Mouse (Mus musculus): ENCODE measurements at regions not wholly inside any gene's neighbourhood (a gene's known extent, or its start where the extent isn't known, plus 50 kb on each side); places are given as distances from the start of the nearest gene placed in this dataset.

- no peak for TF ChIP-seq CTCF (IDR thresholded peaks at IDR 0.05; ENCODE audit: low read depth)
- no peak for TF ChIP-seq EP300 (optimal IDR thresholded peaks at IDR 0.05)
- H3K9me3 ChIP-seq (ENCODE audit: control insufficient read depth, low read length), result no peaks in the 10 kb centered on the region
- no peak for DNase-seq (ENCODE audit: low spot score)
- no peak overlapping the region for H3K9ac ChIP-seq (ENCODE audit: low read length)
- no peak overlapping the region for H3K4me2 ChIP-seq (replicated peaks; ENCODE audit: low read depth)
- no peak overlapping the region for H3K27ac ChIP-seq (replicated peaks)
- H3K36me3 ChIP-seq (ENCODE audit: control insufficient read depth, insufficient read depth, low read length), result no peaks in the 10 kb centered on the region
- H3K27me3 ChIP-seq (ENCODE audit: control insufficient read depth, insufficient read depth, low read length), result no peaks in the 10 kb centered on the region
- H3K4me3 ChIP-seq (ENCODE audit: low read depth, low read length), result no peak overlapping the region
- H3K4me1 ChIP-seq (replicated peaks; ENCODE audit: control insufficient read depth, insufficient read depth), result no peaks in the 10 kb centered on the region
- no peak for ATAC-seq (ENCODE audit: low FRiP score, low TSS enrichment)
- 72% methylated on average over 14 of the region's 14 CpGs for WGBS
Measured at GRCm38 (mm10) chr5:128513261-128513660, 80.4 kb upstream of the Tmem132d start.

- no peak overlapping the region for H3K4me3 ChIP-seq (ENCODE audit: low read depth, low read length)
- H3K4me2 ChIP-seq (replicated peaks; ENCODE audit: low read depth), result no peak overlapping the region
- H3K27ac ChIP-seq (replicated peaks), result no peak overlapping the region
- no peaks in the 10 kb centered on the region for H3K9me3 ChIP-seq (ENCODE audit: control insufficient read depth, low read length)
- WGBS, result 81% methylated on average over 9 of the region's 9 CpGs
- no peak for DNase-seq (ENCODE audit: low spot score)
- H3K9ac ChIP-seq (ENCODE audit: low read length), result no peak overlapping the region
- TF ChIP-seq EP300 (optimal IDR thresholded peaks at IDR 0.05), result no peak
- TF ChIP-seq CTCF (IDR thresholded peaks at IDR 0.05; ENCODE audit: low read depth), result no peak
- no peaks in the 10 kb centered on the region for H3K36me3 ChIP-seq (ENCODE audit: control insufficient read depth, insufficient read depth, low read length)
- no peaks in the 10 kb centered on the region for H3K27me3 ChIP-seq (ENCODE audit: control insufficient read depth, insufficient read depth, low read length)
- ATAC-seq (ENCODE audit: low FRiP score, low TSS enrichment), result no peak
- H3K4me1 ChIP-seq (replicated peaks; ENCODE audit: control insufficient read depth, insufficient read depth), result no peaks in the 10 kb centered on the region
Measured at GRCm38 (mm10) chr5:128512606-128513005, 79.7 kb upstream of the Tmem132d start.

GRCm38 (mm10) chr5:128504502-128504901 is 71.6 kb upstream of the Tmem132d start:
- Histone ChIP-seq H3K27ac (replicated peaks) (no peak overlapping the region), H3K4me2 (replicated peaks; ENCODE audit: low read depth) (no peak overlapping the region), H3K4me3 (ENCODE audit: low read depth, low read length) (no peak overlapping the region), H3K27me3 (ENCODE audit: control insufficient read depth, insufficient read depth, low read length) (no peaks in the 10 kb centered on the region), H3K4me1 (replicated peaks; ENCODE audit: control insufficient read depth, insufficient read depth) (no peaks in the 10 kb centered on the region), H3K9me3 (ENCODE audit: control insufficient read depth, low read length) (no peaks in the 10 kb centered on the region), H3K36me3 (ENCODE audit: control insufficient read depth, insufficient read depth, low read length) (no peaks in the 10 kb centered on the region), H3K9ac (ENCODE audit: low read length) (no peak overlapping the region)
- TF ChIP-seq CTCF (IDR thresholded peaks at IDR 0.05; ENCODE audit: low read depth), result peak; percentile 88
- TF ChIP-seq EP300 (optimal IDR thresholded peaks at IDR 0.05), result no peak
- DNase-seq (ENCODE audit: low spot score) (peak; percentile 27), ATAC-seq (ENCODE audit: low FRiP score, low TSS enrichment) (no peak)
- WGBS, result 3% methylated on average over 4 of the region's 4 CpGs

GRCm38 (mm10) chr5:128499488-128499887 is 66.6 kb upstream of the Tmem132d start:
- ATAC-seq (ENCODE audit: low FRiP score, low TSS enrichment), result peak; percentile 18; the same call in 1 of the 2 replicates
- DNase-seq (ENCODE audit: low spot score), result no peak
- no peak overlapping the region for H3K4me2 ChIP-seq (replicated peaks; ENCODE audit: low read depth)
- no peaks in the 10 kb centered on the region for H3K36me3 ChIP-seq (ENCODE audit: control insufficient read depth, insufficient read depth, low read length)
- WGBS, result 57% methylated on average over 9 of the region's 9 CpGs
- H3K9me3 ChIP-seq (ENCODE audit: control insufficient read depth, low read length), result no peaks in the 10 kb centered on the region
- H3K27ac ChIP-seq (replicated peaks), result no peak overlapping the region
- no peaks in the 10 kb centered on the region for H3K27me3 ChIP-seq (ENCODE audit: control insufficient read depth, insufficient read depth, low read length)
- H3K4me3 ChIP-seq (ENCODE audit: low read depth, low read length), result no peak overlapping the region
- TF ChIP-seq CTCF (IDR thresholded peaks at IDR 0.05; ENCODE audit: low read depth) (no peak), EP300 (optimal IDR thresholded peaks at IDR 0.05) (no peak)
- H3K4me1 ChIP-seq (replicated peaks; ENCODE audit: control insufficient read depth, insufficient read depth), result no peaks in the 10 kb centered on the region
- no peak overlapping the region for H3K9ac ChIP-seq (ENCODE audit: low read length)

GRCm38 (mm10) chr5:128499033-128499432 is 66.2 kb upstream of the Tmem132d start:
- WGBS, result 50% methylated on average over 5 of the region's 5 CpGs
- DNase-seq (ENCODE audit: low spot score) (no peak), ATAC-seq (ENCODE audit: low FRiP score, low TSS enrichment) (peak; percentile 24; the same call in 1 of the 2 replicates)

GRCm38 (mm10) chr5:128492541-128492940 is 59.7 kb upstream of the Tmem132d start:
- H3K36me3 ChIP-seq (ENCODE audit: control insufficient read depth, insufficient read depth, low read length), result no peaks in the 10 kb centered on the region
- 86% methylated on average over 5 of the region's 5 CpGs for WGBS
- H3K27me3 ChIP-seq (ENCODE audit: control insufficient read depth, insufficient read depth, low read length), result no peaks in the 10 kb centered on the region
- no peaks in the 10 kb centered on the region for H3K9me3 ChIP-seq (ENCODE audit: control insufficient read depth, low read length)
- H3K27ac ChIP-seq (replicated peaks), result no peak overlapping the region
- ATAC-seq (ENCODE audit: low FRiP score, low TSS enrichment) (no peak), DNase-seq (ENCODE audit: low spot score) (no peak)
- H3K4me2 ChIP-seq (replicated peaks; ENCODE audit: low read depth), result no peak overlapping the region
- no peaks in the 10 kb centered on the region for H3K4me1 ChIP-seq (replicated peaks; ENCODE audit: control insufficient read depth, insufficient read depth)
- no peak for TF ChIP-seq CTCF (IDR thresholded peaks at IDR 0.05; ENCODE audit: low read depth)
- H3K9ac ChIP-seq (ENCODE audit: low read length), result no peak overlapping the region
- H3K4me3 ChIP-seq (ENCODE audit: low read depth, low read length), result no peak overlapping the region

More at GRCm38 (mm10) chr5:128499033-128499432, 66.2 kb upstream of the Tmem132d start:
- H3K9ac ChIP-seq (ENCODE audit: low read length), result no peak overlapping the region
- H3K36me3 ChIP-seq (ENCODE audit: control insufficient read depth, insufficient read depth, low read length), result no peaks in the 10 kb centered on the region
- H3K27me3 ChIP-seq (ENCODE audit: control insufficient read depth, insufficient read depth, low read length), result no peaks in the 10 kb centered on the region
- no peak overlapping the region for H3K4me3 ChIP-seq (ENCODE audit: low read depth, low read length)
- no peak overlapping the region for H3K27ac ChIP-seq (replicated peaks)
- no peak overlapping the region for H3K4me2 ChIP-seq (replicated peaks; ENCODE audit: low read depth)
- H3K9me3 ChIP-seq (ENCODE audit: control insufficient read depth, low read length), result no peaks in the 10 kb centered on the region
- no peaks in the 10 kb centered on the region for H3K4me1 ChIP-seq (replicated peaks; ENCODE audit: control insufficient read depth, insufficient read depth)
- peak; percentile 48 for TF ChIP-seq CTCF (IDR thresholded peaks at IDR 0.05; ENCODE audit: low read depth)
- TF ChIP-seq EP300 (optimal IDR thresholded peaks at IDR 0.05), result no peak

All from stomach, postnatal 0 days (tissue).